Mouse (Mus musculus): ENCODE measurements around the gene Defb28. TPM values are rescaled to one million over a fixed set of nuclear protein-coding genes. Genes with fewer than 3 reads are reported as not detected.

The Defb28 gene
- total and polyA plus RNA-seq, 2 experiments = not detected

DNA sequence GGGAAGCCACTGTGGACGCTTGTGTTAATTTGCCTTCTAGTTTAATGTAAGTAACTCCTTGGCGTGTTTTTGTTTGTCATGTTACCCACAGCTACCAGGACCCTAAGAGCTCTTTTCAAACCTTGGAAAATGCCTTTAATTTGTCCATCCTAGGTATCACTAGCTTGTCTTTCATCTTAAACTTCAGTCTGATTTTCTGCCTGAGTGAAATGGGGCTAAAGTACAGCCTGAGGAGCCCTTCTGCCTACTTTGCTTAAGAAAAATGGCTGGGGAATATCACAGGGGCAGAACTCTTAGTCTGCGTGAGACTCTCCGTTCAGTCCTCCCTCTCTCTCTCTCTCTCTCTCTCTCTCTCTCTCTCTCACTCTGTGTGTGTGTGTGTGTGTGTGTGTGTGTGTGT is 51.8 kb downstream of the Defb28 start:
- no peak for TF ChIP-seq POLR2A (IDR thresholded peaks at IDR 0.05; ENCODE audit: extremely low read depth, insufficient read depth, low read length)
- no peak for TF ChIP-seq CTCF (IDR thresholded peaks at IDR 0.05; ENCODE audit: low read depth, low read length)
- Histone ChIP-seq H3K9ac (ENCODE audit: low read depth, low read length) (no peak overlapping the region), H3K27ac (replicated peaks; ENCODE audit: insufficient read depth, low read depth, low read length) (no peak overlapping the region), H3K4me1 (ENCODE audit: control insufficient read depth, insufficient read depth, low read length) (no peaks in the 10 kb centered on the region), H3K27me3 (ENCODE audit: control insufficient read depth, insufficient read depth, low read length) (no peaks in the 10 kb centered on the region), H3K4me3 (ENCODE audit: insufficient read depth, low read depth, low read length) (no peak overlapping the region), H3K36me3 (ENCODE audit: control insufficient read depth, insufficient read depth, low read length) (no peaks in the 10 kb centered on the region), H3K79me2 (ENCODE audit: control insufficient read depth, insufficient read depth, low read length) (no peaks in the 10 kb centered on the region)
- DNase-seq (ENCODE audit: extremely low read depth, low read depth, low spot score) = no peak
- WGBS = 77% methylated on average over 4 of the region's 4 CpGs

DNA sequence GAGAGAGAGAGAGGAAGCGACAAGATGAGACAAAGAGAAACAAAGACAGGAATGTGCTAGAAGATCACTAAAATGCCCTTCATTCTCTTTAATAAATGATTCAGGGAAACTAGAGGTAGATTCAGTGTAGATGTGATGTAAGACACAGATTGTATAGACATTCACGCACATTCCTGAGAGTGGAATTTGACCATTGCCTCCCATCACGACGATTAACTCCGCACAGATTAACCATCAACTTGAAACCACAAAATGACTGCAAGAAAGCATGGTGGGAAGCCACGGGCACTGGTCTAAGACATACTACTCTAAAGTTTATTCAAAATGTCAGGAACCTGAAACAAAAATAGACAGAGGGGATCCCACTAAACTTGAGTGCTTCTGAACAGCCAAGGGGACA is 52.3 kb downstream of the Defb28 start:
- Histone ChIP-seq H3K36me3 (ENCODE audit: control insufficient read depth, insufficient read depth, low read length) (no peaks in the 10 kb centered on the region), H3K4me3 (ENCODE audit: insufficient read depth, low read depth, low read length) (no peak overlapping the region), H3K27me3 (ENCODE audit: control insufficient read depth, insufficient read depth, low read length) (no peaks in the 10 kb centered on the region), H3K4me1 (ENCODE audit: control insufficient read depth, insufficient read depth, low read length) (no peaks in the 10 kb centered on the region), H3K79me2 (ENCODE audit: control insufficient read depth, insufficient read depth, low read length) (no peaks in the 10 kb centered on the region), H3K27ac (replicated peaks; ENCODE audit: insufficient read depth, low read depth, low read length) (no peak overlapping the region), H3K9ac (ENCODE audit: low read depth, low read length) (no peak overlapping the region)
- WGBS = 41% methylated on average over 6 of the region's 6 CpGs
- TF ChIP-seq POLR2A (IDR thresholded peaks at IDR 0.05; ENCODE audit: extremely low read depth, insufficient read depth, low read length) (no peak), CTCF (IDR thresholded peaks at IDR 0.05; ENCODE audit: low read depth, low read length) (no peak)
- no peak for DNase-seq (ENCODE audit: extremely low read depth, low read depth, low spot score)

Other genes with a start within 250 kb of the Defb28 start
- gene Tbc1d20, start 224.4 kb upstream of the Defb28 start, total RNA-seq (2014; rRNA removed) = 13.0 and 15.9 TPM in 2 replicates
- gene Tbc1d20, start 224.4 kb upstream of the Defb28 start, polyA plus RNA-seq (2012; rRNA removed) = 23.6 and 25.1 TPM in 2 replicates
- gene Rbck1, start 185.6 kb upstream of the Defb28 start, total RNA-seq (2014; rRNA removed) = 43.4 and 47.7 TPM in 2 replicates
- gene Rbck1, start 185.6 kb upstream of the Defb28 start, polyA plus RNA-seq (2012; rRNA removed) = 92.8 and 107 TPM in 2 replicates
- gene Trib3, start 174.2 kb upstream of the Defb28 start, total RNA-seq (2014; rRNA removed) = 14.7 and 16.2 TPM in 2 replicates
- gene Trib3, start 174.2 kb upstream of the Defb28 start, polyA plus RNA-seq (2012; rRNA removed) = 4.9 and 5.4 TPM in 2 replicates
- gene Nrsn2, start 141.6 kb upstream of the Defb28 start, total RNA-seq (2014; rRNA removed) = not detected in 2 replicates
- gene Nrsn2, start 141.6 kb upstream of the Defb28 start, polyA plus RNA-seq (2012; rRNA removed) = not detected in 2 replicates
- 0.18 and 0.40 TPM in 2 replicates for gene Sox12, start 120.2 kb upstream of the Defb28 start, total RNA-seq (2014; rRNA removed)
- gene Sox12, start 120.2 kb upstream of the Defb28 start, polyA plus RNA-seq (2012; rRNA removed) = 1.7 and 1.9 TPM in 2 replicates
- 0.37 and 0.47 TPM in 2 replicates for gene Zcchc3, start 103.2 kb upstream of the Defb28 start, total RNA-seq (2014; rRNA removed)
- gene Zcchc3, start 103.2 kb upstream of the Defb28 start, polyA plus RNA-seq (2012; rRNA removed) = 0.40 and 0.44 TPM in 2 replicates
- gene 6820408C15Rik, start 102.7 kb upstream of the Defb28 start, total RNA-seq (2014; rRNA removed) = not detected in 2 replicates
- not detected in 2 replicates for gene 6820408C15Rik, start 102.7 kb upstream of the Defb28 start, polyA plus RNA-seq (2012; rRNA removed)
- gene Defb23, start 53.6 kb upstream of the Defb28 start, total RNA-seq (2014; rRNA removed) = not detected in 2 replicates
- not detected in 2 replicates for gene Defb23, start 53.6 kb upstream of the Defb28 start, polyA plus RNA-seq (2012; rRNA removed)
- not detected in 2 replicates for gene Defb20, start 41.2 kb upstream of the Defb28 start, total RNA-seq (2014; rRNA removed)
- not detected in 2 replicates for gene Defb20, start 41.2 kb upstream of the Defb28 start, polyA plus RNA-seq (2012; rRNA removed)
- gene Defb22, start 28.1 kb upstream of the Defb28 start, total RNA-seq (2014; rRNA removed) = not detected in 2 replicates
- not detected in 2 replicates for gene Defb22, start 28.1 kb upstream of the Defb28 start, polyA plus RNA-seq (2012; rRNA removed)
- gene Defb26, start 6.6 kb upstream of the Defb28 start, total RNA-seq (2014; rRNA removed) = not detected in 2 replicates
- not detected in 2 replicates for gene Defb26, start 6.6 kb upstream of the Defb28 start, polyA plus RNA-seq (2012; rRNA removed)
- not detected in 2 replicates for gene Defb29, start 21.8 kb downstream of the Defb28 start, total RNA-seq (2014; rRNA removed)
- not detected in 2 replicates for gene Defb29, start 21.8 kb downstream of the Defb28 start, polyA plus RNA-seq (2012; rRNA removed)
- gene Gm17416, start 51.1 kb downstream of the Defb28 start, total RNA-seq (2014; rRNA removed) = not detected in 2 replicates
- gene Gm17416, start 51.1 kb downstream of the Defb28 start, polyA plus RNA-seq (2012; rRNA removed) = not detected in 2 replicates
- not detected in 2 replicates for gene Defb21, start 54.5 kb downstream of the Defb28 start, total RNA-seq (2014; rRNA removed)
- not detected in 2 replicates for gene Defb21, start 54.5 kb downstream of the Defb28 start, polyA plus RNA-seq (2012; rRNA removed)
- not detected in 2 replicates for gene Defb19, start 62.1 kb downstream of the Defb28 start, total RNA-seq (2014; rRNA removed)
- gene Defb19, start 62.1 kb downstream of the Defb28 start, polyA plus RNA-seq (2012; rRNA removed) = not detected in 2 replicates
- gene Defb45, start 81.1 kb downstream of the Defb28 start, total RNA-seq (2014; rRNA removed) = not detected in 2 replicates
- gene Defb45, start 81.1 kb downstream of the Defb28 start, polyA plus RNA-seq (2012; rRNA removed) = not detected in 2 replicates
- not detected in 2 replicates for gene Defb36, start 86.1 kb downstream of the Defb28 start, total RNA-seq (2014; rRNA removed)
- not detected in 2 replicates for gene Defb36, start 86.1 kb downstream of the Defb28 start, polyA plus RNA-seq (2012; rRNA removed)
- 2.1 TPM in 1 of 2 replicates, not detected in the other for gene Defb25, start 104.8 kb downstream of the Defb28 start, total RNA-seq (2014; rRNA removed)
- not detected in 2 replicates for gene Defb25, start 104.8 kb downstream of the Defb28 start, polyA plus RNA-seq (2012; rRNA removed)
- 0.34 and 0.65 TPM in 2 replicates for gene Rem1, start 108.7 kb downstream of the Defb28 start, total RNA-seq (2014; rRNA removed)
- gene Rem1, start 108.7 kb downstream of the Defb28 start, polyA plus RNA-seq (2012; rRNA removed) = 0.32 and 0.35 TPM in 2 replicates
- gene H13, start 151.2 kb downstream of the Defb28 start, total RNA-seq (2014; rRNA removed) = 65.5 and 86.1 TPM in 2 replicates
- gene H13, start 151.2 kb downstream of the Defb28 start, polyA plus RNA-seq (2012; rRNA removed) = 117 and 148 TPM in 2 replicates
- gene Mcts2, start 168.8 kb downstream of the Defb28 start, total RNA-seq (2014; rRNA removed) = 7.2 and 8.9 TPM in 2 replicates
- gene Mcts2, start 168.8 kb downstream of the Defb28 start, polyA plus RNA-seq (2012; rRNA removed) = 2.4 and 3.8 TPM in 2 replicates
- 16.4 and 33.0 TPM in 2 replicates for gene Id1, start 218.0 kb downstream of the Defb28 start, total RNA-seq (2014; rRNA removed)
- gene Id1, start 218.0 kb downstream of the Defb28 start, polyA plus RNA-seq (2012; rRNA removed) = 19.2 and 33.0 TPM in 2 replicates
- gene Cox4i2, start 235.9 kb downstream of the Defb28 start, total RNA-seq (2014; rRNA removed) = not detected in 2 replicates
- 0.22 and 0.31 TPM in 2 replicates for gene Cox4i2, start 235.9 kb downstream of the Defb28 start, polyA plus RNA-seq (2012; rRNA removed)